Mouse (Mus musculus) liver, embryonic 13.5 days (tissue): ENCODE measurements around the gene Cd70. TPM values are rescaled to one million over a fixed set of nuclear protein-coding genes. Genes with fewer than 3 reads are reported as not detected.

Experiments used
- ATAC-seq: fragments of 200-750 bp; cut with Nextera tagmentation; 2 replicates; pipeline ENCODE4 v1.8.0; 2017; ENCODE audit warnings: low read depth, mild to moderate bottlenecking, moderate number of reproducible peaks, moderate library complexity
- DNase-seq: peaks from one replicate; pipeline ENCODE4 v3.0.0; 2022
- H3K27ac ChIP-seq: fragments of 300-500 bp; sonication (generic); 2 replicates; pipeline ENCODE4 v1.5.1; 2015; ENCODE audit warnings: moderate library complexity, mild to moderate bottlenecking, inconsistent platforms
- H3K27me3 ChIP-seq: fragments of 300-500 bp; sonication (generic); 2 replicates; pipeline ENCODE4 v1.6.1; 2015; ENCODE audit warnings: mild to moderate bottlenecking, inconsistent platforms
- H3K36me3 ChIP-seq: fragments of 300-500 bp; sonication (generic); 2 replicates; pipeline ENCODE4 v1.6.1; 2015; ENCODE audit warnings: mild to moderate bottlenecking, inconsistent platforms
- H3K4me1 ChIP-seq: fragments of 300-500 bp; sonication (generic); replicated peaks from 2 replicates; pipeline ENCODE4 v1.6.1; 2015; ENCODE audit warnings: inconsistent platforms
- H3K4me2 ChIP-seq: fragments of 300-500 bp; sonication (generic); 2 replicates; pipeline ENCODE4 v1.6.1; 2015; ENCODE audit warnings: inconsistent platforms, mild to moderate bottlenecking, moderate library complexity
- H3K4me3 ChIP-seq: fragments of 300-500 bp; sonication (generic); replicated peaks from 2 replicates; pipeline ENCODE4 v1.5.1; 2015; ENCODE audit warnings: mild to moderate bottlenecking, inconsistent platforms
- H3K9ac ChIP-seq: fragments of 300-500 bp; sonication (generic); 2 replicates; pipeline ENCODE4 v1.6.1; 2015; ENCODE audit warnings: mild to moderate bottlenecking, inconsistent platforms
- H3K9me3 ChIP-seq: fragments of 300-500 bp; sonication (generic); replicated peaks from 2 replicates; pipeline ENCODE4 v1.6.1; 2016; ENCODE audit warnings: inconsistent platforms
- WGBS: fragments of 180-500 bp; shearing (Covaris S2); methylation state at CpG from one replicate; pipeline ENCODE4 v1.1.7; 2015; ENCODE audit not compliant: insufficient replicate concordance; 5-methylcytosine and 5-hydroxymethylcytosine counted together
- polyA plus RNA-seq: library from polyadenylated mRNA; unstranded; fragments of >200 nt; fragmentation: Nextera tagmentation; extraction: Ambion mirVana; gene quantifications from 2 replicates; pipeline ENCODE4 v1.2.1, GENCODE M21; 2015

Cd70 gene
- polyA plus RNA-seq, 1 experiment from 2014 or later: not detected

- H3K27ac ChIP-seq: no peak overlapping the region
- H3K4me3 ChIP-seq: no peak overlapping the region
- H3K27me3 ChIP-seq: no peaks in the 10 kb centered on the region
- no peaks in the 10 kb centered on the region for H3K36me3 ChIP-seq
- ATAC-seq (0 out of 2 replicates have a peak, but pooled peaks have one; percentile 41), DNase-seq (no peak)
- no peak overlapping the region for H3K9ac ChIP-seq
- peaks cover 12% of the 10 kb centered on the region for H3K4me1 ChIP-seq
- H3K9me3 ChIP-seq: no peaks in the 10 kb centered on the region
- H3K4me2 ChIP-seq: no peak overlapping the region
- 27% methylated on average over 5 of the region's 5 CpGs for WGBS
These were observed 21.2 kb upstream of the Cd70 start for GRCm38 (mm10) chr17:57170616-57171260.

- peak; percentile 45 for ATAC-seq
- no peak overlapping the region for H3K27ac ChIP-seq
These were observed 17.5 kb upstream of the Cd70 start for GRCm38 (mm10) chr17:57166800-57167791.

DNA sequence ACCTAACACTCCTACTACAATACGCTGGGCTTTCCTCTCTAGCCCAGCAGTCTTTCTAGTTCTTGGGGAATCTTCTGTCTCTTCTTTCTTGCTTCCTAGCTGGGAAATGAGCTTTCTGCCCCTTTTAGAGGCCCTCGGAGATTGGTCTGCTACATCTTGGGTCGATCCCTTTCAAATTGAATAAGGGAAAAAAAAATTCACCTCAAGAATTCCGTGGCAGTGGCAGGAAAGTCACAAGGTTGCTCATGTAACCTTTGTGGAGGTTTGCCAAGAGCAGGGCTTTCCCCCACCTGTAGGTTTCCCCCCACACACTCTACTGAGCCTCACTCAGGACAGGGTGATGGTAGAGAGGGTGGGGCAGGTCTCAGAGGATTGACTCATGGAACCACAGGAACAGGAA is 4.2 kb upstream of the Cd70 start:
- Histone ChIP-seq H3K27me3 (peaks cover 25% of the 10 kb centered on the region), H3K27ac (no peak overlapping the region), H3K4me3 (no peak overlapping the region), H3K36me3 (no peaks in the 10 kb centered on the region), H3K4me1 (0 out of 2 replicates have a peak, but pooled peaks cover 5% of the 10 kb centered on the region), H3K9me3 (peaks cover 4% of the 10 kb centered on the region; the same call in 1 of the 2 replicates), H3K4me2 (no peak overlapping the region), H3K9ac (no peak overlapping the region)
- ATAC-seq (no peak), DNase-seq (no peak)
- 58% methylated on average over 4 of the region's 4 CpGs for WGBS

More at GRCm38 (mm10) chr17:57166800-57167791, 17.5 kb upstream of the Cd70 start:
- Histone ChIP-seq H3K27me3 (no peaks in the 10 kb centered on the region), H3K4me3 (no peak overlapping the region), H3K36me3 (no peaks in the 10 kb centered on the region), H3K4me2 (no peak overlapping the region), H3K4me1 (peaks cover 12% of the 10 kb centered on the region), H3K9me3 (no peaks in the 10 kb centered on the region), H3K9ac (no peak overlapping the region)
- peak; percentile 64 for DNase-seq
- WGBS: 18% methylated on average over 11 of the region's 11 CpGs

GRCm38 (mm10) chr17:57153006-57153405 is 3.4 kb upstream of the Cd70 start:
- ATAC-seq (no peak), DNase-seq (no peak)
- H3K9me3 ChIP-seq: peaks cover 4% of the 10 kb centered on the region; the same call in 1 of the 2 replicates
- peaks cover 33% of the 10 kb centered on the region for H3K27me3 ChIP-seq
- no peak overlapping the region for H3K27ac ChIP-seq
- H3K4me3 ChIP-seq: no peak overlapping the region
- WGBS: 60% methylated on average over 6 of the region's 6 CpGs
- no peaks in the 10 kb centered on the region for H3K36me3 ChIP-seq
- H3K4me1 ChIP-seq: 0 out of 2 replicates have a peak, but pooled peaks cover 5% of the 10 kb centered on the region
- no peak overlapping the region for H3K4me2 ChIP-seq
- no peak overlapping the region for H3K9ac ChIP-seq

- Histone ChIP-seq H3K4me2 (no peak overlapping the region), H3K9me3 (peaks cover 4% of the 10 kb centered on the region; the same call in 1 of the 2 replicates), H3K4me1 (no peaks in the 10 kb centered on the region), H3K27me3 (peaks cover 58% of the 10 kb centered on the region), H3K9ac (no peak overlapping the region), H3K4me3 (no peak overlapping the region), H3K36me3 (no peaks in the 10 kb centered on the region), H3K27ac (no peak overlapping the region)
- WGBS: 53% methylated on average over 4 of the region's 4 CpGs
- ATAC-seq (no peak), DNase-seq (no peak)
These were observed 1.2 kb downstream of the Cd70 start for GRCm38 (mm10) chr17:57148343-57148742.

DNA sequence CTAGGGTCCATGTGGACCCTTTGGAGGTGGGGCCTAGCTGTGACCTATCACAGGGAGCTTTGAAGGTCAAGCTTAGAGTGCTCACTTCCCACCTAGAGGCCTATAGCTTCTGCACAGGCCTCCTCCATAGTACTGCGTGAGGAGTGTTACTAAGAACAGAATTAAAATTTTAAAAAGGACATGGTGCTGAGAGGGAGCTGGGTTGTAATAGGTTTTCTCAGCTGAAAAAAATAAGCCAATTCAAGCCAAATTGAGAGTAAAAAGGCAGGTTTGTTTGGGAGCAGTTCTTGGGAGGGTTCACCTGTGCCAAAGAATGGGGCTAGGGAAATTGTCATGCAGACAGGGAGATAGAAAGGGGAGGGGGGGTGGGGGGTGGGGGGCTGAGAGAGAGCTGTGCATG is 4.5 kb downstream of the Cd70 start:
- Histone ChIP-seq H3K27me3 (peaks cover 51% of the 10 kb centered on the region), H3K27ac (no peak overlapping the region), H3K36me3 (no peaks in the 10 kb centered on the region), H3K4me1 (0 out of 2 replicates have a peak, but pooled peaks cover under 1% of the 10 kb centered on the region), H3K9ac (no peak overlapping the region), H3K4me3 (no peak overlapping the region), H3K4me2 (no peak overlapping the region), H3K9me3 (no peaks in the 10 kb centered on the region)
- ATAC-seq (no peak), DNase-seq (no peak)
- WGBS: 80% methylated on average over 1 of the region's 1 CpGs

- Histone ChIP-seq H3K36me3 (no peaks in the 10 kb centered on the region), H3K9ac (no peak overlapping the region), H3K4me2 (no peak overlapping the region), H3K27me3 (peaks cover 37% of the 10 kb centered on the region), H3K9me3 (no peaks in the 10 kb centered on the region), H3K27ac (no peak overlapping the region), H3K4me3 (no peak overlapping the region), H3K4me1 (peaks cover 13% of the 10 kb centered on the region)
- 60% methylated on average over 3 of the region's 3 CpGs for WGBS
- DNase-seq: no peak
- no peak for ATAC-seq
These were observed 5.9 kb downstream of the Cd70 start for GRCm38 (mm10) chr17:57143704-57144103.

DNA sequence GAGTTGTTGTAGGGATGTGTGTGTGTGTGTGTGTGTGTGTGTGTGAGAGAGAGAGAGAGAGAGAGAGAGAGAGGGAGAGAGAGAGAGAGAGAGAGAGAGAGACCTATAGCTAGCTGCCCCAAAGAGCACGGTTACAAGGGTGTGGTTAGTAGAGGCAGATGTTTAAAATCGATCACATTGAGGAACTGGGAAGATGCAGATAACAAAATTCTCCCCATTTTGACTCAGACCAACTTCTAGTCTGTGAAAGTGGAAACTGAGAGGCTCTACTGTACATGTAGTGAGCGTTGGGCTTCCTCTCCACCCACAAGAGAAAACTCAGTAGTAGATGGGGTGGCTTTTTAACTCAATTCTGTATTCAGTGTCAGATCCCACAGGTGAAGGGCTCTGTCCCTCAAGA is 9.9 kb downstream of the Cd70 start:
- Histone ChIP-seq H3K36me3 (no peaks in the 10 kb centered on the region), H3K4me1 (peaks cover 14% of the 10 kb centered on the region), H3K27ac (no peak overlapping the region), H3K9me3 (no peaks in the 10 kb centered on the region), H3K27me3 (0 out of 2 replicates have a peak, but pooled peaks cover 7% of the 10 kb centered on the region), H3K4me3 (no peak overlapping the region), H3K9ac (no peak overlapping the region), H3K4me2 (no peak overlapping the region)
- ATAC-seq: peak; percentile 34; the same call in 1 of the 2 replicates
- WGBS: 30% methylated on average over 3 of the region's 3 CpGs
- no peak for DNase-seq

GRCm38 (mm10) chr17:57138676-57139075 is 10.9 kb downstream of the Cd70 start:
- 67% methylated on average over 4 of the region's 4 CpGs for WGBS
- no peak for DNase-seq
- ATAC-seq: no peak

GRCm38 (mm10) chr17:57135635-57136034 is 13.9 kb downstream of the Cd70 start:
- ATAC-seq (no peak), DNase-seq (no peak)
- H3K27ac ChIP-seq: no peak overlapping the region
- H3K4me1 ChIP-seq: peaks cover 38% of the 10 kb centered on the region
- no peaks in the 10 kb centered on the region for H3K27me3 ChIP-seq
- no peak overlapping the region for H3K9ac ChIP-seq
- no peaks in the 10 kb centered on the region for H3K36me3 ChIP-seq
- no peaks in the 10 kb centered on the region for H3K9me3 ChIP-seq
- H3K4me2 ChIP-seq: no peak overlapping the region
- H3K4me3 ChIP-seq: no peak overlapping the region
- WGBS: 63% methylated on average over 3 of the region's 3 CpGs

More at GRCm38 (mm10) chr17:57138676-57139075, 10.9 kb downstream of the Cd70 start:
- Histone ChIP-seq H3K36me3 (no peaks in the 10 kb centered on the region), H3K9ac (no peak overlapping the region), H3K27ac (no peak overlapping the region), H3K4me1 (peaks cover 22% of the 10 kb centered on the region), H3K9me3 (no peaks in the 10 kb centered on the region), H3K4me3 (no peak overlapping the region), H3K27me3 (0 out of 2 replicates have a peak, but pooled peaks cover 7% of the 10 kb centered on the region), H3K4me2 (no peak overlapping the region)

DNA sequence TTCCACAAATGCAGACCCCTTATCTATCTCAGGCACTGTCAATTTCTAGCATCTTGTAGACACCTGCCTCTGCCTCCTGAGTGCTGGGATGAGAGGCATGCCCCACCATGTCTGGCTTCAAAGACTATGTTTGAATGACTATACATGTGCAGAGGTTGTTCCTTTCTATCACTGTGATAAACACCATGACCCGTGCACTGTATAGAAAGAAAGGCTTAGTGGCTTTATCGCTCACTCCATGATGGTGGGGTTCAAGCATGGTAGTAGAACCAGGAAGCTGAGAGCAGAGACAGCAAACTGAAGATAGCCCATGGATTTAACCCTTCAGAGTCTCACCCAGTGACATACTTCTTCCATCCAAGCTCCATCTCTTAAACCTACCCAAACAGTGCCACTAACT is 14.9 kb downstream of the Cd70 start:
- Histone ChIP-seq H3K9ac (no peak overlapping the region), H3K4me3 (no peak overlapping the region), H3K27ac (no peak overlapping the region), H3K27me3 (no peaks in the 10 kb centered on the region), H3K4me2 (no peak overlapping the region), H3K9me3 (no peaks in the 10 kb centered on the region), H3K4me1 (peaks cover 36% of the 10 kb centered on the region), H3K36me3 (no peaks in the 10 kb centered on the region)
- WGBS: 34% methylated on average over 2 of the region's 2 CpGs
- DNase-seq (no peak), ATAC-seq (0 out of 2 replicates have a peak, but pooled peaks have one; percentile 55)
